Mouse (Mus musculus) embryonic facial prominence, embryonic 15.5 days (tissue): ENCODE measurements around the gene Tle4. TPM values are rescaled to one million over a fixed set of nuclear protein-coding genes. Genes with fewer than 3 reads are reported as not detected.
A peak's percentile ranks its signal among the peaks of the same experiment; 100 is the strongest.

Experiments
- ATAC-seq: fragments of 200-750 bp; cut with Nextera tagmentation; 2 replicates; pipeline ENCODE4 v1.8.0; 2017; ENCODE audit warnings: low read depth, moderate TSS enrichment; ENCODE audit not compliant: insufficient number of reproducible peaks, low FRiP score, low TSS enrichment
- H3K27ac ChIP-seq: fragments of 300-500 bp; sonication (generic); replicated peaks from 2 replicates; pipeline ENCODE4 v1.5.1; 2015; ENCODE audit warnings: mild to moderate bottlenecking, inconsistent platforms
- H3K27me3 ChIP-seq: fragments of 300-500 bp; sonication (generic); 2 replicates; pipeline ENCODE4 v1.6.1; 2015; ENCODE audit warnings: inconsistent platforms
- H3K36me3 ChIP-seq: fragments of 300-500 bp; sonication (generic); 2 replicates; pipeline ENCODE4 v1.6.1; 2015; ENCODE audit warnings: mild to moderate bottlenecking, inconsistent platforms
- H3K4me1 ChIP-seq: fragments of 300-500 bp; sonication (generic); 2 replicates; pipeline ENCODE4 v1.6.1; 2015; ENCODE audit warnings: inconsistent platforms
- H3K4me2 ChIP-seq: fragments of 300-500 bp; sonication (generic); replicated peaks from 2 replicates; pipeline ENCODE4 v1.6.1; 2015; ENCODE audit warnings: mild to moderate bottlenecking, inconsistent platforms
- H3K4me3 ChIP-seq: fragments of 300-500 bp; sonication (generic); replicated peaks from 2 replicates; pipeline ENCODE4 v1.5.1; 2015; ENCODE audit warnings: mild to moderate bottlenecking, inconsistent platforms
- H3K9ac ChIP-seq: fragments of 300-500 bp; sonication (generic); 2 replicates; pipeline ENCODE4 v1.6.1; 2015; ENCODE audit warnings: inconsistent platforms
- H3K9me3 ChIP-seq: fragments of 300-500 bp; sonication (generic); replicated peaks from 2 replicates; pipeline ENCODE4 v1.6.1; 2016; ENCODE audit warnings: inconsistent platforms
- WGBS: fragments of 180-500 bp; shearing (Covaris S2); methylation state at CpG from one replicate; pipeline ENCODE4 v1.1.7; 2015; 5-methylcytosine and 5-hydroxymethylcytosine counted together
- polyA plus RNA-seq: library from polyadenylated mRNA; unstranded; fragments of >200 nt; fragmentation: Nextera tagmentation; extraction: Ambion mirVana; gene quantifications from 2 replicates; pipeline ENCODE4 v1.2.1, GENCODE M21; 2015

Tle4 gene
- polyA plus RNA-seq, 1 experiment from 2014 or later, result 15.3 TPM

- 78% methylated on average over 9 of the region's 9 CpGs for whole genome bisulfite sequencing
- H3K27ac ChIP-seq, result no peak overlapping the region
Measured at GRCm38 (mm10) chr19:14487180-14487579, 110.7 kb downstream of the Tle4 start.

GRCm38 (mm10) chr19:14485176-14485575, 112.7 kb downstream of the Tle4 start:
- no peak for ATAC-seq
- H3K4me1 ChIP-seq, result peaks cover 6% of the 10 kb centered on the region

More at GRCm38 (mm10) chr19:14487180-14487579, 110.7 kb downstream of the Tle4 start:
- Histone ChIP-seq H3K4me1 (0 out of 2 replicates have a peak, but pooled peaks cover 2% of the 10 kb centered on the region), H3K4me3 (no peak overlapping the region), H3K9ac (no peak overlapping the region), H3K36me3 (no peaks in the 10 kb centered on the region), H3K9me3 (no peaks in the 10 kb centered on the region), H3K27me3 (no peaks in the 10 kb centered on the region), H3K4me2 (no peak overlapping the region)
- ATAC-seq, result no peak

GRCm38 (mm10) chr19:14482562-14483138, 115.2 kb downstream of the Tle4 start:
- ATAC-seq, result no peak
- H3K27me3 ChIP-seq, result no peaks in the 10 kb centered on the region
- no peak overlapping the region for H3K9ac ChIP-seq
- no peak overlapping the region for H3K27ac ChIP-seq
- H3K4me3 ChIP-seq, result no peak overlapping the region
- no peaks in the 10 kb centered on the region for H3K9me3 ChIP-seq
- 65% methylated on average over 5 of the region's 5 CpGs for WGBS
- peaks cover 13% of the 10 kb centered on the region for H3K4me1 ChIP-seq
- H3K4me2 ChIP-seq, result no peak overlapping the region
- no peaks in the 10 kb centered on the region for H3K36me3 ChIP-seq

More at GRCm38 (mm10) chr19:14485176-14485575, 112.7 kb downstream of the Tle4 start:
- H3K4me3 ChIP-seq, result no peak overlapping the region
- no peak overlapping the region for H3K27ac ChIP-seq
- H3K4me2 ChIP-seq, result no peak overlapping the region
- 72% methylated on average over 3 of the region's 3 CpGs for WGBS
- H3K36me3 ChIP-seq, result no peaks in the 10 kb centered on the region
- H3K9me3 ChIP-seq, result no peaks in the 10 kb centered on the region
- H3K9ac ChIP-seq, result no peak overlapping the region
- H3K27me3 ChIP-seq, result no peaks in the 10 kb centered on the region

GRCm38 (mm10) chr19:14481796-14482561, 115.9 kb downstream of the Tle4 start:
- Histone ChIP-seq H3K36me3 (no peaks in the 10 kb centered on the region), H3K9me3 (no peaks in the 10 kb centered on the region), H3K27me3 (no peaks in the 10 kb centered on the region), H3K4me3 (no peak overlapping the region), H3K27ac (no peak overlapping the region), H3K4me1 (peaks cover 10% of the 10 kb centered on the region), H3K4me2 (no peak overlapping the region), H3K9ac (no peak overlapping the region)
- WGBS, result 45% methylated on average over 5 of the region's 5 CpGs
- ATAC-seq, result peak; percentile 11; the same call in 1 of the 2 replicates

GRCm38 (mm10) chr19:14479711-14480110, 118.1 kb downstream of the Tle4 start:
- no peak overlapping the region for H3K4me3 ChIP-seq
- H3K27ac ChIP-seq, result no peak overlapping the region

GRCm38 (mm10) chr19:14469325-14469724, 128.5 kb downstream of the Tle4 start:
- H3K9ac ChIP-seq, result no peak overlapping the region
- no peak for ATAC-seq
- H3K9me3 ChIP-seq, result no peaks in the 10 kb centered on the region
- peaks cover 6% of the 10 kb centered on the region; the same call in 1 of the 2 replicates for H3K36me3 ChIP-seq
- H3K4me3 ChIP-seq, result no peak overlapping the region
- 65% methylated on average over 8 of the region's 8 CpGs for WGBS
- no peak overlapping the region for H3K27ac ChIP-seq
- H3K4me1 ChIP-seq, result no peaks in the 10 kb centered on the region
- H3K4me2 ChIP-seq, result no peak overlapping the region
- H3K27me3 ChIP-seq, result no peaks in the 10 kb centered on the region

More at GRCm38 (mm10) chr19:14479711-14480110, 118.1 kb downstream of the Tle4 start:
- Histone ChIP-seq H3K9me3 (no peaks in the 10 kb centered on the region), H3K4me2 (no peak overlapping the region), H3K9ac (no peak overlapping the region), H3K36me3 (no peaks in the 10 kb centered on the region), H3K4me1 (peaks cover 10% of the 10 kb centered on the region), H3K27me3 (no peaks in the 10 kb centered on the region)
- no peak for ATAC-seq

- Histone ChIP-seq H3K9me3 (no peaks in the 10 kb centered on the region), H3K36me3 (peaks cover 11% of the 10 kb centered on the region; the same call in 1 of the 2 replicates), H3K27ac (no peak overlapping the region), H3K4me1 (no peaks in the 10 kb centered on the region), H3K27me3 (no peaks in the 10 kb centered on the region), H3K4me3 (no peak overlapping the region), H3K4me2 (no peak overlapping the region), H3K9ac (no peak overlapping the region)
- ATAC-seq, result no peak
- 78% methylated on average over 2 of the region's 2 CpGs for WGBS
Measured at GRCm38 (mm10) chr19:14468733-14469132, 129.1 kb downstream of the Tle4 start.

- no peak overlapping the region for H3K4me3 ChIP-seq
- H3K9me3 ChIP-seq, result no peaks in the 10 kb centered on the region
- no peak overlapping the region for H3K9ac ChIP-seq
- H3K36me3 ChIP-seq, result peaks cover 26% of the 10 kb centered on the region; the same call in 1 of the 2 replicates
- H3K27me3 ChIP-seq, result no peaks in the 10 kb centered on the region
- H3K4me1 ChIP-seq, result no peaks in the 10 kb centered on the region
- WGBS, result 82% methylated on average over 8 of the region's 8 CpGs
- no peak for ATAC-seq
- no peak overlapping the region for H3K27ac ChIP-seq
- no peak overlapping the region for H3K4me2 ChIP-seq
Measured at GRCm38 (mm10) chr19:14466020-14466419, 131.8 kb downstream of the Tle4 start.

- WGBS, result 83% methylated on average over 5 of the region's 5 CpGs
Measured at GRCm38 (mm10) chr19:14463281-14464079, 134.4 kb downstream of the Tle4 start.

GRCm38 (mm10) chr19:14453486-14453885, 144.4 kb downstream of the Tle4 start:
- no peaks in the 10 kb centered on the region for H3K4me1 ChIP-seq
- H3K4me2 ChIP-seq, result no peak overlapping the region
- H3K9ac ChIP-seq, result no peak overlapping the region
- no peak overlapping the region for H3K27ac ChIP-seq
- no peaks in the 10 kb centered on the region for H3K9me3 ChIP-seq
- H3K27me3 ChIP-seq, result no peaks in the 10 kb centered on the region
- peaks cover 25% of the 10 kb centered on the region for H3K36me3 ChIP-seq
- ATAC-seq, result no peak
- H3K4me3 ChIP-seq, result no peak overlapping the region
- 88% methylated on average over 10 of the region's 10 CpGs for WGBS

More at GRCm38 (mm10) chr19:14463281-14464079, 134.4 kb downstream of the Tle4 start:
- Histone ChIP-seq H3K9me3 (no peaks in the 10 kb centered on the region), H3K4me1 (no peaks in the 10 kb centered on the region), H3K27ac (no peak overlapping the region), H3K4me3 (no peak overlapping the region), H3K9ac (no peak overlapping the region), H3K27me3 (no peaks in the 10 kb centered on the region), H3K4me2 (no peak overlapping the region), H3K36me3 (peaks cover 29% of the 10 kb centered on the region; the same call in 1 of the 2 replicates)
- ATAC-seq, result no peak

- no peaks in the 10 kb centered on the region for H3K9me3 ChIP-seq
- H3K4me1 ChIP-seq, result no peaks in the 10 kb centered on the region
- no peak overlapping the region for H3K27ac ChIP-seq
- H3K4me3 ChIP-seq, result no peak overlapping the region
- WGBS, result 60% methylated on average over 6 of the region's 6 CpGs
- no peak overlapping the region for H3K9ac ChIP-seq
- peaks cover 25% of the 10 kb centered on the region for H3K36me3 ChIP-seq
- no peaks in the 10 kb centered on the region for H3K27me3 ChIP-seq
- ATAC-seq, result no peak
- no peak overlapping the region for H3K4me2 ChIP-seq
Measured at GRCm38 (mm10) chr19:14451329-14451728, 146.5 kb downstream of the Tle4 start.
